Mouse (Mus musculus) lung, embryonic 15.5 days (tissue): Measurements from ENCODE around the gene Rab33b. TPM values are rescaled to one million over a fixed set of nuclear protein-coding genes. Genes with fewer than 3 reads are reported as not detected.

Experiments
- ATAC-seq: fragments of 200-750 bp; cut with Nextera tagmentation; 2 replicates; pipeline ENCODE4 v1.8.0; 2017; ENCODE audit warnings: moderate number of reproducible peaks, borderline replicate concordance; ENCODE audit not compliant: low FRiP score, low TSS enrichment; ENCODE audit errors: extremely low read depth
- H3K27ac ChIP-seq: fragments of 300-500 bp; sonication (generic); 2 replicates; pipeline ENCODE4 v1.5.1; 2015; ENCODE audit warnings: moderate library complexity, mild to moderate bottlenecking, inconsistent platforms
- H3K27me3 ChIP-seq: fragments of 300-500 bp; sonication (generic); 2 replicates; pipeline ENCODE4 v1.6.1; 2015; ENCODE audit warnings: inconsistent platforms
- H3K36me3 ChIP-seq: fragments of 300-500 bp; sonication (generic); 2 replicates; pipeline ENCODE4 v1.6.1; 2015; ENCODE audit warnings: inconsistent platforms
- H3K4me1 ChIP-seq: fragments of 300-500 bp; sonication (generic); 2 replicates; pipeline ENCODE4 v1.6.1; 2015; ENCODE audit warnings: inconsistent platforms
- H3K4me2 ChIP-seq: fragments of 300-500 bp; sonication (generic); 2 replicates; pipeline ENCODE4 v1.6.1; 2015; ENCODE audit warnings: inconsistent platforms, mild to moderate bottlenecking, moderate library complexity
- H3K4me3 ChIP-seq: fragments of 300-500 bp; sonication (generic); 2 replicates; pipeline ENCODE4 v1.5.1; 2015; ENCODE audit warnings: mild to moderate bottlenecking, inconsistent platforms
- H3K9ac ChIP-seq: fragments of 300-500 bp; sonication (generic); 2 replicates; pipeline ENCODE4 v1.6.1; 2015; ENCODE audit warnings: inconsistent platforms
- H3K9me3 ChIP-seq: fragments of 300-500 bp; sonication (generic); 2 replicates; pipeline ENCODE4 v1.6.1; 2016; ENCODE audit warnings: inconsistent platforms
- WGBS: fragments of 180-500 bp; shearing (Covaris S2); methylation state at CpG from one replicate; pipeline ENCODE4 v1.1.7; 2015; 5-methylcytosine and 5-hydroxymethylcytosine counted together
- polyA plus RNA-seq: library from polyadenylated mRNA; unstranded; fragments of >200 nt; fragmentation: Nextera tagmentation; extraction: Ambion mirVana; gene quantifications from 2 replicates; pipeline ENCODE4 v1.2.1, GENCODE M21; 2015

The Rab33b gene
- polyA plus RNA-seq, 1 experiment from 2014 or later = 24.3 TPM

DNA sequence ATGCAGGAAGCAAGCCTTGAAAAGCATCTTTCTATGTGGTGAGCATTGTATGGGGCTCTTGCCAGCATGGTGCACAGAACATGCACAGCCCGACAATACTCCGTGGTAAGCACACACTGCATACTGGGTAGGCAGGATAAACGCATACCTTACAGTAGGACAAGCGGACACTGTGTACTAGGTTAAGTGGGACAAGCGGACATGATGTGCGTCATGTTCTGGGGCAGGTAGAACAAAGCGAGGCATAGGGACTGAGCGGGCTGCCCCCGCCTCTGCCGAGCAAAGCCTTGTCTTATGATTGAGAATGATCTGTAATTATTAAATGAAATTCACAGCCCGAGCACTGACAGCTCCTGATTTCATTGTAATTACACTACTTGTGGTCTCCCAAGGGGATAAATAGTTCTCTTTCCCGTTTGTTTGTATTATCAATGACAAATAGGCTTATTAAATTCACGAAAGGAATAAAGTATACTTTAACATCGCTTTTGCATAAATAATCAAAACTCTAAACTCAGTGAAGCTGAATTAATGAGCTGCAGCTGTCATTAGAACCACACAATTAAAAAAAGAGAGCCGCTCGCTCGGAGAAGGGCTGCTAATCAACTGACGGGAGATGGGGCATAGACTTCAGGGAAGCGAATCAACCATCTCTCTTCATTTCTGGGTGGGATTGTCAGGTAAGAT, 60.9 kb downstream of the Rab33b start:
- Histone ChIP-seq H3K9ac (no peak overlapping the region), H3K4me3 (no peak overlapping the region), H3K9me3 (no peaks in the 10 kb centered on the region), H3K4me1 (no peaks in the 10 kb centered on the region), H3K27me3 (no peaks in the 10 kb centered on the region), H3K36me3 (peaks cover 28% of the 10 kb centered on the region), H3K27ac (no peak overlapping the region), H3K4me2 (no peak overlapping the region)
- no peak for ATAC-seq
- 69% methylated on average over 19 of the region's 19 CpGs for WGBS

Other genes with a start within 250 kb of the Rab33b start
- gene Elf2, start 143.3 kb upstream of the Rab33b start, polyA plus RNA-seq = 69.9 and 73.4 TPM in 2 replicates
- 2.5 and 2.8 TPM in 2 replicates for gene Mgarp, start 87.2 kb upstream of the Rab33b start, polyA plus RNA-seq
- gene Ndufc1, start 74.9 kb upstream of the Rab33b start, polyA plus RNA-seq = 631 and 694 TPM in 2 replicates
- gene Naa15, start 68.8 kb upstream of the Rab33b start, polyA plus RNA-seq = 45.5 and 46.3 TPM in 2 replicates
- gene Setd7, start 77.0 kb downstream of the Rab33b start, polyA plus RNA-seq = 3.2 and 4.2 TPM in 2 replicates
- 2.8 and 3.2 TPM in 2 replicates for gene Mgst2, start 176.4 kb downstream of the Rab33b start, polyA plus RNA-seq